Mouse (Mus musculus) megakaryocyte, embryonic 14.5 days (primary cell): ENCODE results near the gene Zkscan4.

Experiments
- FLI1 ChIP-seq: IDR thresholded peaks from 2 replicates; pipeline ENCODE4 v1.6.1; 2012; ENCODE audit warnings: low read length, inconsistent platforms, mixed read lengths
- GATA1 ChIP-seq: IDR thresholded peaks from 3 replicates; pipeline ENCODE4 v1.6.1; 2012; ENCODE audit warnings: mixed read lengths, low read length, inconsistent platforms, borderline replicate concordance

DNA sequence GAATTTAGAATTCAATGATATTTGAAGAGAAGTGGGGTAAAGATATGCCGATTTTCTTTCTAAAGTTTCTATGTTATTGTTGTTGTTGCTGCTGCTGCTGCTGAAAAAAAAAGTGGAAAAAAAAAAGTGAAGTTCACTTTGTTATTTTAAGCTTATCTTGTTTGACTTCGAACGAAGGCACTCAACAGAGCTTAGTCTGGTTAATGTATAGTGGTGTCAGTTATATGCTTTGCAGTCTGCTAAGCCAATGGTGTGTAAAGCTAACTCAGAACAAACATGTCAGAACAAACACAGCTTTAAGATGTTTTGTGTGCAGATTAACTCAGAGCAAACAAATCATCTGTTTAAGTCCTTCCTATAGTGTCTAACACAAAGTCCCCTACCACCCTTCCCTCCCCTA, 24.6 kb upstream of the Zkscan4 start:
- TF ChIP-seq GATA1 = no peak
- no peak for TF ChIP-seq FLI1
